Mouse (Mus musculus): ENCODE measurements around the gene Cldn5.

- TF ChIP-seq EP300 (IDR thresholded peaks at IDR 0.05): no peak
- no peak for TF ChIP-seq CTCF (IDR thresholded peaks at IDR 0.05)
These were observed 34.4 kb downstream of the Cldn5 start for GRCm38 (mm10) chr16:18811032-18811431.

Data from lung, postnatal 0 days (tissue).